Mouse (Mus musculus): ENCODE measurements around the gene Prmt8.

DNA sequence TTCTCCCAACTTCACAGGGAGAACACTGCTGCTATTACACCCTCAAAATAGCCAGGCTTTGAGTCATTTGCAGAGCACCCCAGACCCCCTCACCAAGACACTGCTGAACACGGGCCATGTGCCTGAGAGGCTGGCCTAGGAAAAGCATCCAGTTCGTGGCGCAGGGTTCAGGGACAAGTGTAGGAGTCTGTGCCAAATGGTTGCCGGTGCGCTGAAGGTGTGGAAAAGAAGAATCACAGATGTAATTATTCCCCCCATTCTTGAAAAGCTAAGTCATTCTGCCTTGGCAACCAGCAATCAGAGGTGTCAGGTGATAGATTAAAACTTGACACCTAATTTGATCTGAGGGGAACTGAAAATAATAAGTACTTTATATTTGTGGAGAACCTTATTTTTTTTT is 109.8 kb downstream of the Prmt8 start:
- TF ChIP-seq POLR2A (IDR thresholded peaks at IDR 0.05; ENCODE audit: insufficient read depth, low read length) = no peak
- TF ChIP-seq CTCF (IDR thresholded peaks at IDR 0.05; ENCODE audit: low read depth, low read length) = no peak

All from ES-Bruce4 (cell line).